ENCODE assay signal across 8 mouse cellular contexts in genomic region chr2:21280794-21281420, GRCm38 (mm10).
DNase-seq lines count a peak whose midpoint lies in the region; ATAC-seq lines count a peak whose summit lies in the region.

No protein-coding gene starts in this region.

- peak; percentile 92 for DNase-seq in heart, adult 11 months
- DNase-seq in embryo, embryonic 11.5 days (ENCODE audit: low read depth, low spot score): peak; percentile 54
- DNase-seq in kidney, adult 8-10 months: peak; percentile 36 to 73
- DNase-seq in spleen, postnatal 14 days (ENCODE audit: low spot score in 2 of 2): peak; percentile 7 to 30

- H3K27ac ChIP-seq in heart, embryonic 12.5 days (ENCODE audit: poor library complexity, severe bottlenecking): no peak overlapping the region
- H3K27ac ChIP-seq in limb, embryonic 12.5 days: no peak overlapping the region
- H3K27ac ChIP-seq in midbrain, embryonic 16.5 days (ENCODE audit: low read length): no peak overlapping the region

- no peaks in the 10 kb centered on the region for H3K36me3 ChIP-seq in heart, embryonic 12.5 days
- H3K36me3 ChIP-seq in limb, embryonic 12.5 days: no peaks in the 10 kb centered on the region
- no peaks in the 10 kb centered on the region for H3K36me3 ChIP-seq in midbrain, embryonic 16.5 days (ENCODE audit: control insufficient read depth, insufficient read depth, low read length)

- H3K9ac ChIP-seq in heart, embryonic 12.5 days: no peak overlapping the region
- no peak overlapping the region for H3K9ac ChIP-seq in limb, embryonic 12.5 days (replicated peaks)
- H3K9ac ChIP-seq in midbrain, embryonic 16.5 days (ENCODE audit: low read depth, low read length): no peak overlapping the region

- no peaks in the 10 kb centered on the region for H3K9me3 ChIP-seq in heart, embryonic 12.5 days (replicated peaks)
- H3K9me3 ChIP-seq in limb, embryonic 12.5 days: no peaks in the 10 kb centered on the region
- H3K9me3 ChIP-seq in midbrain, embryonic 16.5 days (replicated peaks; ENCODE audit: control insufficient read depth, low read length, poor library complexity, severe bottlenecking): 0 out of 2 replicates have a peak, but pooled peaks cover 2% of the 10 kb centered on the region

- no peaks in the 10 kb centered on the region for H3K4me1 ChIP-seq in heart, embryonic 12.5 days (replicated peaks)
- H3K4me1 ChIP-seq in limb, embryonic 12.5 days (replicated peaks): no peaks in the 10 kb centered on the region
- H3K4me1 ChIP-seq in midbrain, embryonic 16.5 days (ENCODE audit: control insufficient read depth, insufficient read depth, low read length): no peaks in the 10 kb centered on the region

- no peak overlapping the region for H3K4me2 ChIP-seq in heart, embryonic 12.5 days
- no peak overlapping the region for H3K4me2 ChIP-seq in limb, embryonic 12.5 days
- no peak overlapping the region for H3K4me2 ChIP-seq in midbrain, embryonic 16.5 days (ENCODE audit: low read length)

- 34% methylated on average over 9 of the region's 9 CpGs for WGBS in heart, embryonic 12.5 days
- 32% methylated on average over 9 of the region's 9 CpGs for WGBS in limb, embryonic 12.5 days
- 33% methylated on average over 9 of the region's 9 CpGs for WGBS in midbrain, embryonic 16.5 days

- no peak for ATAC-seq in heart, embryonic 12.5 days (ENCODE audit: insufficient number of reproducible peaks, low FRiP score)
- peak; percentile 97 for ATAC-seq in granulocyte monocyte progenitor cell, adult 5-6 weeks (replicated peaks; ENCODE audit: poor library complexity, severe bottlenecking)
- peak; percentile 76; the same call in 1 of the 2 replicates for ATAC-seq in limb, embryonic 12.5 days (ENCODE audit: insufficient number of reproducible peaks, insufficient read depth, low FRiP score, low TSS enrichment, low read depth)
- ATAC-seq in midbrain, embryonic 16.5 days: peak; percentile 87

- no peaks in the 10 kb centered on the region for H3K27me3 ChIP-seq in heart, embryonic 12.5 days (replicated peaks)
- no peaks in the 10 kb centered on the region for H3K27me3 ChIP-seq in limb, embryonic 12.5 days
- H3K27me3 ChIP-seq in midbrain, embryonic 16.5 days (ENCODE audit: control insufficient read depth, insufficient read depth, low read depth, low read length): no peaks in the 10 kb centered on the region

- H3K4me3 ChIP-seq in heart, embryonic 12.5 days: no peak overlapping the region
- H3K4me3 ChIP-seq in limb, embryonic 12.5 days (replicated peaks): no peak overlapping the region
- H3K4me3 ChIP-seq in midbrain, embryonic 16.5 days (ENCODE audit: low read depth, low read length): no peak overlapping the region

Comparison
In these comparisons a context has a peak if more than half of its experiments do, and no peak if none do; other contexts are left out.
1. DNase-seq: peak in every context shown above with its lines; median percentile 92 in heart, adult 11 months; 54 in kidney, adult 8-10 months; 54 in embryo, embryonic 11.5 days; 18 in spleen, postnatal 14 days.